8 mouse cellular contexts compared by ENCODE assay signal in the genomic region with DNA sequence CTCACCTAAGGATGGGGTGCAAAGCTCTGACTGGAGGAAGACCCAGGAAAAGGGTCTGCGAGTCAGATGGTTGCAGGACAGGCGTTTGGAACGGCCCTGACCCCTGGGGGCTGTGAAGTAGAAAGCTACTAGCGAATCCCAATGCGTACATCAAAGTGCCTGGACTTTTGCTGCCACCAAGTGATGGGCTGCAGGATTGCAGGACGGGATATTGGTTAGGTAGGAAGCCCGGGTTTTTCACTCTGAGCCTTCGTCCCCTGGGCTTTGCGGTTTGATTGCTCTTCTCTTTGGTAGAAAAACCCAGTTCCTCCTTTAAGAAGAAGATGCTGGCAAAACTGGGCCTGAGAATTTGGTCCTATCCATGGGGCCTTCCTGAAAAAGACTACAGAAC. TPM values are rescaled to one million over a fixed set of nuclear protein-coding genes. Genes with fewer than 3 reads are reported as not detected.
DNase-seq lines count a peak whose midpoint lies in the region; ATAC-seq and TF ChIP-seq lines count a peak whose summit lies in the region.

No protein-coding gene starts in this region.

- H3K79me2 ChIP-seq in CH12.LX (replicated peaks; ENCODE audit: control insufficient read depth, extremely low read depth, insufficient read depth, poor library complexity, severe bottlenecking): no peaks in the 10 kb centered on the region

- no peak for TF ChIP-seq POLR2A in CH12.LX (IDR thresholded peaks at IDR 0.05; ENCODE audit: low read depth, low read length)

- in situ Hi-C loops in CH12.LX (cut with MboI; ENCODE audit: low pct_ligation_motif_present, low pct_unique_long_range_greater_than_20kb, low sequenced_read_pairs): loop anchor here (5.0 to 25.0 kb wide), 4 partner anchors 57 to 364 kb away; partner anchors contain the start of genes Hes5 and Pank4

- peak overlapping the region; percentile 79 for H3K9ac ChIP-seq in CH12.LX (ENCODE audit: insufficient read depth, low read depth)
- peak overlapping the region; percentile 76 for H3K9ac ChIP-seq in heart, embryonic 15.5 days
- peak overlapping the region; percentile 73 for H3K9ac ChIP-seq in liver, embryonic 12.5 days

- H3K27ac ChIP-seq in CH12.LX (ENCODE audit: insufficient read depth, low read depth): peak overlapping the region; percentile 73
- H3K27ac ChIP-seq in forebrain, embryonic 10.5 days: peak overlapping the region; percentile 97
- H3K27ac ChIP-seq in heart, embryonic 15.5 days: peak overlapping the region; percentile 98
- H3K27ac ChIP-seq in liver, embryonic 12.5 days: peak overlapping the region; percentile 86

- dilution Hi-C loops in CH12.LX (cut with MboI; ENCODE audit: extremely low pct_ligation_motif_present, extremely low pct_unique_long_range_greater_than_20kb, low sequenced_read_pairs): no loop called here

- no peaks in the 10 kb centered on the region for H3K27me3 ChIP-seq in CH12.LX (replicated peaks)
- H3K27me3 ChIP-seq in forebrain, embryonic 10.5 days (ENCODE audit: poor library complexity, severe bottlenecking): no peaks in the 10 kb centered on the region
- H3K27me3 ChIP-seq in heart, embryonic 15.5 days: no peaks in the 10 kb centered on the region
- no peaks in the 10 kb centered on the region for H3K27me3 ChIP-seq in liver, embryonic 12.5 days (replicated peaks)
- H3K27me3 ChIP-seq in splenic B cell, adult 2 months (ENCODE audit: control insufficient read depth, insufficient read depth, low read length, poor library complexity, severe bottlenecking): no peaks in the 10 kb centered on the region

- peaks cover 8 to 21% of the 10 kb centered on the region in 2 experiments for H3K36me3 ChIP-seq in CH12.LX (replicated peaks in 1 of 2; ENCODE audit: control insufficient read depth in 1 of 2, insufficient read depth in 1 of 2, low read length in 1 of 2)
- H3K36me3 ChIP-seq in forebrain, embryonic 10.5 days (replicated peaks): peaks cover 23% of the 10 kb centered on the region
- no peaks in the 10 kb centered on the region for H3K36me3 ChIP-seq in heart, embryonic 15.5 days
- peaks cover 4% of the 10 kb centered on the region; the same call in 1 of the 2 replicates for H3K36me3 ChIP-seq in liver, embryonic 12.5 days
- no peaks in the 10 kb centered on the region for H3K36me3 ChIP-seq in splenic B cell, adult 2 months (ENCODE audit: control insufficient read depth, insufficient read depth, low read length, poor library complexity, severe bottlenecking)

- no peak; the same call in none of the 2 replicates for TF ChIP-seq RAD21 in CH12.LX (IDR thresholded peaks at IDR 0.05; ENCODE audit: low read depth, low read length)

- peaks cover 4% of the 10 kb centered on the region for H3K9me3 ChIP-seq in CH12.LX (replicated peaks; ENCODE audit: low read length)
- H3K9me3 ChIP-seq in forebrain, embryonic 10.5 days: peaks cover 3% of the 10 kb centered on the region; the same call in 1 of the 2 replicates
- no peaks in the 10 kb centered on the region for H3K9me3 ChIP-seq in heart, embryonic 15.5 days (replicated peaks)
- no peaks in the 10 kb centered on the region for H3K9me3 ChIP-seq in liver, embryonic 12.5 days (replicated peaks)

- WGBS in forebrain, embryonic 10.5 days: 1% methylated on average over 9 of the region's 9 CpGs
- 0% methylated on average over 9 of the region's 9 CpGs for WGBS in heart, embryonic 15.5 days
- under 1% methylated on average over 9 of the region's 9 CpGs for WGBS in liver, embryonic 12.5 days (ENCODE audit: insufficient replicate concordance)

- H3K4me3 ChIP-seq in CH12.LX (replicated peaks in 1 of 3; ENCODE audit: low read depth in 2 of 3, low read length in 2 of 3, poor library complexity in 1 of 3): peak overlapping the region; percentile 81 to 88 (median 83)
- H3K4me3 ChIP-seq in forebrain, embryonic 10.5 days: peak overlapping the region; percentile 83
- peak overlapping the region; percentile 68 for H3K4me3 ChIP-seq in heart, embryonic 15.5 days
- peak overlapping the region; percentile 66 for H3K4me3 ChIP-seq in liver, embryonic 12.5 days

- peak overlapping the region; percentile 64 for H3K4me2 ChIP-seq in CH12.LX (ENCODE audit: insufficient read depth, low read depth, poor library complexity, severe bottlenecking)
- H3K4me2 ChIP-seq in heart, embryonic 15.5 days: peak overlapping the region; percentile 91
- peak overlapping the region; percentile 85 for H3K4me2 ChIP-seq in liver, embryonic 12.5 days

- TF ChIP-seq EP300 in CH12.LX (IDR thresholded peaks at IDR 0.05; ENCODE audit: low read length): peak; percentile 55; the same call in 1 of the 2 replicates

- peak; percentile 68 for ATAC-seq in heart, embryonic 15.5 days (replicated peaks; ENCODE audit: insufficient number of reproducible peaks, insufficient read depth, low FRiP score, low read depth)
- ATAC-seq in liver, embryonic 12.5 days: peak; percentile 66

- H3K4me1 ChIP-seq in CH12.LX (ENCODE audit: control insufficient read depth in 1 of 2, insufficient read depth in 2 of 2): peaks cover 27 to 56% of the 10 kb centered on the region in 2 experiments
- peaks cover 35% of the 10 kb centered on the region for H3K4me1 ChIP-seq in forebrain, embryonic 10.5 days
- H3K4me1 ChIP-seq in heart, embryonic 15.5 days (replicated peaks): peaks cover 26% of the 10 kb centered on the region
- peaks cover 44% of the 10 kb centered on the region for H3K4me1 ChIP-seq in liver, embryonic 12.5 days

- DNase-seq in CH12.LX (ENCODE audit: extremely low read depth): peak; percentile 99
- peak; percentile 99 for DNase-seq in c-Kit-positive CD71-negative TER-119-negative erythroid progenitor cells, embryonic 14.5 days (ENCODE audit: low read depth)
- DNase-seq in forebrain, embryonic 10.5 days (ENCODE audit: extremely low spot score, low spot score): peak; percentile 94
- peak; percentile 96 for DNase-seq in kidney, postnatal 14 days
- DNase-seq in naive thymus-derived CD4-positive, alpha-beta T cell, adult 2 months (ENCODE audit: low read depth): peak; percentile 94
- peak; percentile 98 for DNase-seq in splenic B cell, adult 2 months (ENCODE audit: low read depth, low spot score)

- TF ChIP-seq CTCF in CH12.LX (conservative IDR thresholded peaks at IDR 0.05 in 1 of 2, IDR thresholded peaks at IDR 0.05 in 1 of 2; ENCODE audit: low read depth in 2 of 2, low read length in 2 of 2): peak; percentile 85 to 100

TF ChIP-seq in CH12.LX, 34 proteins besides CTCF, POLR2A, EP300 and RAD21 (continues in another document):
- 0 out of 2 replicates have a peak, but pooled peaks have one; percentile 57 for TF ChIP-seq MEF2A (IDR thresholded peaks at IDR 0.05; ENCODE audit: borderline replicate concordance, low read depth, low read length)
- TF ChIP-seq JUND (conservative IDR thresholded peaks at IDR 0.05; ENCODE audit: low read depth, low read length): no peak; the same call in 1 of the 2 replicates
- TF ChIP-seq MAZ (IDR thresholded peaks at IDR 0.05; ENCODE audit: low read depth, low read length): peak; percentile 62; the same call in 1 of the 2 replicates
- TF ChIP-seq UBTF (IDR thresholded peaks at IDR 0.05; ENCODE audit: low read depth, low read length): no peak
- no peak; the same call in 1 of the 2 replicates for TF ChIP-seq NELFE (IDR thresholded peaks at IDR 0.05; ENCODE audit: low read depth, low read length)
- 0 out of 2 replicates have a peak, but pooled peaks have one; percentile 35 for TF ChIP-seq TBP (conservative IDR thresholded peaks at IDR 0.05; ENCODE audit: low read depth, low read length)
- no peak for TF ChIP-seq GABPA (IDR thresholded peaks at IDR 0.05; ENCODE audit: insufficient replicate concordance, low read depth, low read length)
- no peak for TF ChIP-seq BHLHE40 (IDR thresholded peaks at IDR 0.05; ENCODE audit: low read depth, low read length)
- peak; percentile 51 for TF ChIP-seq TCF12 (IDR thresholded peaks at IDR 0.05; ENCODE audit: low read depth, low read length)
- TF ChIP-seq HCFC1 (IDR thresholded peaks at IDR 0.05; ENCODE audit: low read depth, low read length): no peak
- TF ChIP-seq ZC3H11A (IDR thresholded peaks at IDR 0.05; ENCODE audit: low read depth, low read length): peak; percentile 99
- 0 out of 2 replicates have a peak, but pooled peaks have one; percentile 62 for TF ChIP-seq MYC (IDR thresholded peaks at IDR 0.05; ENCODE audit: low read depth, low read length)
- TF ChIP-seq PAX5 (IDR thresholded peaks at IDR 0.05; ENCODE audit: low read length): no peak
- peak; percentile 77; the same call in 1 of the 2 replicates for TF ChIP-seq E2F4 (IDR thresholded peaks at IDR 0.05; ENCODE audit: insufficient replicate concordance, low read depth, low read length)
- peak; percentile 25; the same call in 1 of the 2 replicates for TF ChIP-seq ZNF384 (IDR thresholded peaks at IDR 0.05; ENCODE audit: low read depth, low read length)
- no peak for TF ChIP-seq MXI1 (IDR thresholded peaks at IDR 0.05; ENCODE audit: low read depth, low read length)
- TF ChIP-seq SIN3A (IDR thresholded peaks at IDR 0.05; ENCODE audit: low read length): peak; percentile 92
- TF ChIP-seq IRF4 (IDR thresholded peaks at IDR 0.05; ENCODE audit: low read depth, low read length): peak; percentile 71
- no peak for TF ChIP-seq USF2 (conservative IDR thresholded peaks at IDR 0.05; ENCODE audit: low read depth, low read length)
- no peak for TF ChIP-seq RCOR1 (conservative IDR thresholded peaks at IDR 0.05; ENCODE audit: low read depth, low read length)
- TF ChIP-seq USF1 (IDR thresholded peaks at IDR 0.05; ENCODE audit: low read depth, low read length): no peak
- TF ChIP-seq ELF1 (IDR thresholded peaks at IDR 0.05; ENCODE audit: low read depth, low read length): peak; percentile 57; the same call in 1 of the 2 replicates
- no peak for TF ChIP-seq MAFK (IDR thresholded peaks at IDR 0.05; ENCODE audit: insufficient replicate concordance, low read length)
- TF ChIP-seq CHD1 (IDR thresholded peaks at IDR 0.05; ENCODE audit: low read depth, low read length): no peak

RNA-seq across cellular contexts. Expression of gene Faap20, which starts 0.3 kb away (rescaled TPM):
- total RNA-seq in CH12.LX (2012; rRNA removed) (42.1 and 45.0 TPM in 2 replicates), CH12.LX (2014; rRNA removed) (24.1 and 31.0 TPM in 2 replicates)
- polyA plus RNA-seq in CH12.LX (2012; ENCODE audit: insufficient read length, low read depth): 35.7 and 36.4 TPM in 2 replicates
- polyA plus RNA-seq in forebrain, embryonic 10.5 days (2016; fragmentation: Nextera tagmentation; extraction: Ambion mirVana): 108 and 110 TPM in 2 replicates
- 64.7 and 67.7 TPM in 2 replicates for polyA plus RNA-seq in heart, embryonic 15.5 days (2015; fragmentation: Nextera tagmentation; extraction: Ambion mirVana)
- polyA plus RNA-seq in liver, embryonic 12.5 days (2016; fragmentation: Nextera tagmentation; extraction: Ambion mirVana): 25.8 and 31.2 TPM in 2 replicates

RNA-seq across cellular contexts. Expression of gene Ski, which starts 26.9 kb away (rescaled TPM):
- total RNA-seq in CH12.LX (2012; rRNA removed): 9.9 and 10.1 TPM in 2 replicates
- 3.3 and 4.1 TPM in 2 replicates for total RNA-seq in CH12.LX (2014; rRNA removed)
- polyA plus RNA-seq in CH12.LX (2012; ENCODE audit: insufficient read length, low read depth): 14.1 and 17.9 TPM in 2 replicates
- polyA plus RNA-seq in forebrain, embryonic 10.5 days (2016; fragmentation: Nextera tagmentation; extraction: Ambion mirVana): 8.6 and 9.7 TPM in 2 replicates
- 11.0 and 13.6 TPM in 2 replicates for polyA plus RNA-seq in heart, embryonic 15.5 days (2015; fragmentation: Nextera tagmentation; extraction: Ambion mirVana)
- polyA plus RNA-seq in liver, embryonic 12.5 days (2016; fragmentation: Nextera tagmentation; extraction: Ambion mirVana): 3.5 and 3.8 TPM in 2 replicates

Comparison
In these comparisons a context has a peak if more than half of its experiments do, and no peak if none do; other contexts are left out.
1. Peak in every context shown above with its lines: DNase-seq, ATAC-seq, H3K4me3 ChIP-seq and H3K27ac ChIP-seq.